Mouse (Mus musculus) neural tube, embryonic 11.5 days (tissue): ENCODE measurements around the gene Lrrc75b. TPM values are rescaled to one million over a fixed set of nuclear protein-coding genes. Genes with fewer than 3 reads are reported as not detected.
"Not testable (repeated sequence)": the region's sequence is repeated elsewhere in the genome, so short reads cannot be mapped to it uniquely, and the experiment has no call there.

Experiments
- ATAC-seq: fragments of 200-750 bp; cut with Nextera tagmentation; 2 replicates; pipeline ENCODE4 v1.8.0; 2017; ENCODE audit warnings: moderate number of reproducible peaks, mild to moderate bottlenecking, moderate TSS enrichment, moderate library complexity; ENCODE audit not compliant: insufficient read depth, low FRiP score, low TSS enrichment
- DNase-seq: peaks from one replicate; pipeline ENCODE4 v3.0.0-alpha.2; 2015; ENCODE audit warnings: low spot score
- H3K27ac ChIP-seq: fragments of 300-500 bp; sonication (generic); 2 replicates; pipeline ENCODE4 v1.5.1; 2014; ENCODE audit warnings: low read depth, mild to moderate bottlenecking, low read length
- H3K27me3 ChIP-seq: fragments of 300-500 bp; sonication (generic); 2 replicates; pipeline ENCODE4 v1.6.1; 2014; ENCODE audit warnings: mild to moderate bottlenecking, low read length, mixed read lengths; ENCODE audit not compliant: control insufficient read depth, insufficient read depth
- H3K36me3 ChIP-seq: fragments of 300-500 bp; sonication (generic); 2 replicates; pipeline ENCODE4 v1.6.1; 2014; ENCODE audit warnings: mild to moderate bottlenecking, low read length, moderate library complexity, mixed read lengths; ENCODE audit not compliant: control insufficient read depth, insufficient read depth
- H3K4me1 ChIP-seq: fragments of 300-500 bp; sonication (generic); 2 replicates; pipeline ENCODE4 v1.6.1; 2014; ENCODE audit warnings: low read length, mixed read lengths; ENCODE audit not compliant: control insufficient read depth, insufficient read depth
- H3K4me2 ChIP-seq: fragments of 300-500 bp; sonication (generic); 2 replicates; pipeline ENCODE4 v1.6.1; 2014; ENCODE audit warnings: low read depth, mild to moderate bottlenecking, moderate library complexity
- H3K4me3 ChIP-seq: fragments of 300-500 bp; sonication (generic); 2 replicates; pipeline ENCODE4 v1.5.1; 2014; ENCODE audit warnings: low read depth, low read length
- H3K9ac ChIP-seq: fragments of 300-500 bp; sonication (generic); 2 replicates; pipeline ENCODE4 v1.6.1; 2014; ENCODE audit warnings: mild to moderate bottlenecking, low read length
- H3K9me3 ChIP-seq: fragments of 300-500 bp; sonication (generic); 2 replicates; pipeline ENCODE4 v1.6.1; 2016; ENCODE audit warnings: low read length; ENCODE audit not compliant: control insufficient read depth
- WGBS: fragments of 180-500 bp; shearing (Covaris S2); extraction: QIAGEN DNeasy Blood & Tissue Kit; methylation state at CpG from one replicate; pipeline ENCODE4 v1.1.7; 2014; 5-methylcytosine and 5-hydroxymethylcytosine counted together
- polyA plus RNA-seq: library from polyadenylated mRNA; unstranded; fragments of >200 nt; fragmentation: Nextera tagmentation; extraction: Ambion mirVana; gene quantifications from 2 replicates; pipeline ENCODE4 v1.2.1, GENCODE M21; 2014

Gene Lrrc75b
- polyA plus RNA-seq, 1 experiment from 2014 or later: 6.6 TPM

- WGBS: 50% methylated on average over 9 of the region's 9 CpGs
- Histone ChIP-seq H3K4me3 (no peak overlapping the region), H3K9ac (no peak overlapping the region), H3K27ac (no peak overlapping the region), H3K27me3 (no peaks in the 10 kb centered on the region), H3K36me3 (no peaks in the 10 kb centered on the region), H3K4me2 (no peak overlapping the region), H3K9me3 (no peaks in the 10 kb centered on the region), H3K4me1 (no peaks in the 10 kb centered on the region; the same call in 1 of the 2 replicates)
- DNase-seq: no peak
- no peak for ATAC-seq
Measured at GRCm38 (mm10) chr10:75571937-75572336, 11.8 kb upstream of the Lrrc75b start.

DNA sequence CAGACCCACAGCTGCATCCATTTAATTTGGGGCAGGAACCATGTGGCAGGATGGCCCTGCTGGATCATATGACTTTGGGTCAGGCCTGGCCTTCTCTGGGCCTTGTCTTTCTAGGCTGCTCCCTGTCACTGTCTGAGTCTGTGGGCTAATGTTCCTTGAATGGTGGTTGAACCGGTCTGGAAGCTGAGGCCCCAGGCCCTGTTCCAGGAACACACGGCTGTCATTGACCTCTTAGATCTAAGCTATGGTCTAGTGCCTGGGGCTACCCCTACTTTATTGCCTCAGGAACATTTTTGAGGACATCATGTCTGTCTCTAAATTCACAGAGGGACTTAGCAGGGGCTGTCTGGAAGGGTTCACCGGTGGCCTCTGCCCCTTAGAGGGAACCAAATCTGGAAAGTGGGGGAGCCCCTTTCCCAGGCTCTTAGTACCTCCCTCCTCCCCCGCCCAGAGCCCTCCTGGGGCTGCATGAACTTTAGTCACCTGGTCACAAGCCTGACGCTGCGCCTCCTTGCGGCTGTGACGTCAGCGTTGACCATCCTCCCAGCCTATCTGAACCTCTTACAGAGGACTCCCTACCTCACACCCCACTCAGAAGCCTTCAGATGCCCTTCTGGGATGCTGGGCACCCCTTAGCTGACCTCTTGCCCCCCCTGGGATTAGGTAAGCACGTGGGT, 11.0 kb upstream of the Lrrc75b start:
- Histone ChIP-seq H3K36me3 (no peaks in the 10 kb centered on the region), H3K4me1 (no peaks in the 10 kb centered on the region; the same call in 1 of the 2 replicates), H3K9ac (no peak overlapping the region), H3K9me3 (no peaks in the 10 kb centered on the region), H3K27me3 (no peaks in the 10 kb centered on the region), H3K4me3 (no peak overlapping the region), H3K27ac (no peak overlapping the region), H3K4me2 (no peak overlapping the region)
- WGBS: 25% methylated on average over 10 of the region's 10 CpGs
- no peak for DNase-seq
- no peak for ATAC-seq

GRCm38 (mm10) chr10:75568851-75569250, 8.7 kb upstream of the Lrrc75b start:
- 10% methylated on average over 4 of the region's 4 CpGs for WGBS

DNA sequence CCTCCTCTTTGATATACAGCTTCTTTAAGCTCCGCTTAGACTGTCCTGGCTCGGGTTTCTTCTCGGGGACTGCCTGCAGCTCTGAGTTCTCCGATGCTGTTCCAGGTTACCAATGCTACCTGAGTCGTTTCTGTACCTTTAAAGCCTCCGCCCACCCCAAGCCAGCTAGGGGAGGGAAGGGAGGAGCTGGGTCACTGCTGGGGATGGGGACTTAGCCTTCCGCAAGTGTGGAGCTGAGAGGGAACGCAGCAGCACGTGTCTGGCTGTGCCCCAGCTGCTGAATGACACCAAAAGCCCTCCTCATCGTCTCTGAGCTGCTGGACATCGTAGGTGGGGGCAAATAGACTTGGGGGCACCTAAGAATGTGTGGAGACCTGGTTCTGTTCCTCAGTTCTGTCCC, 8.3 kb upstream of the Lrrc75b start:
- Histone ChIP-seq H3K4me1 (no peaks in the 10 kb centered on the region; the same call in 1 of the 2 replicates), H3K4me2 (no peak overlapping the region), H3K4me3 (no peak overlapping the region), H3K27me3 (no peaks in the 10 kb centered on the region), H3K36me3 (no peaks in the 10 kb centered on the region), H3K27ac (no peak overlapping the region), H3K9ac (no peak overlapping the region), H3K9me3 (no peaks in the 10 kb centered on the region)
- DNase-seq: no peak
- no peak for ATAC-seq
- 6% methylated on average over 11 of the region's 11 CpGs for WGBS

More at GRCm38 (mm10) chr10:75568851-75569250, 8.7 kb upstream of the Lrrc75b start:
- no peak overlapping the region for H3K27ac ChIP-seq
- H3K4me3 ChIP-seq: no peak overlapping the region
- no peaks in the 10 kb centered on the region for H3K36me3 ChIP-seq
- no peak overlapping the region for H3K4me2 ChIP-seq
- H3K9me3 ChIP-seq: no peaks in the 10 kb centered on the region
- H3K27me3 ChIP-seq: no peaks in the 10 kb centered on the region
- ATAC-seq: no peak
- H3K4me1 ChIP-seq: no peaks in the 10 kb centered on the region; the same call in 1 of the 2 replicates
- DNase-seq: no peak
- no peak overlapping the region for H3K9ac ChIP-seq

DNA sequence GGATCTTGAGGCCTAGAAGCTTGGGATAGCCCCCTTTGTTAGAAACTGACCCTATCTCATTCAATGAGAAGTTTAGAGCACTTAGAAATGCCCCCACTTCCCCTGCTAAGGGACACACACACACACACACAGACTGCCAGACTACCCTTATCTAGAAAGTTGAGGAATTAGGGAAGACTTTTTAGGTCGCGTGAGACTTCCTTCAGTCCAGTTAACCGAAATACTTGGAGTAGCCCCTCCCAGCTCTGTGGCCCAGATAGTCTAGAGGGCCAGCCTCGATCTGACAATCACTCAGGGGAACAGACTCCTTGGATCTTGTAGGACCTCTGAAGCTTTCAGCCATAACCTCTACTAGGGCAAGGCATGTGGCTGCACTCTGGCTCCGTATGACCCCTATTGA, 7.9 kb upstream of the Lrrc75b start:
- H3K27ac ChIP-seq: no peak overlapping the region
- ATAC-seq (no peak), DNase-seq (no peak)
- H3K4me2 ChIP-seq: no peak overlapping the region
- WGBS: 44% methylated on average over 5 of the region's 5 CpGs
- no peaks in the 10 kb centered on the region for H3K9me3 ChIP-seq
- no peak overlapping the region for H3K4me3 ChIP-seq
- H3K36me3 ChIP-seq: no peaks in the 10 kb centered on the region
- no peaks in the 10 kb centered on the region; the same call in 1 of the 2 replicates for H3K4me1 ChIP-seq
- H3K9ac ChIP-seq: no peak overlapping the region
- H3K27me3 ChIP-seq: no peaks in the 10 kb centered on the region

- H3K4me1 ChIP-seq, ATAC-seq: not testable (repeated sequence)
Measured at GRCm38 (mm10) chr10:75566765-75567164, 6.6 kb upstream of the Lrrc75b start.

DNA sequence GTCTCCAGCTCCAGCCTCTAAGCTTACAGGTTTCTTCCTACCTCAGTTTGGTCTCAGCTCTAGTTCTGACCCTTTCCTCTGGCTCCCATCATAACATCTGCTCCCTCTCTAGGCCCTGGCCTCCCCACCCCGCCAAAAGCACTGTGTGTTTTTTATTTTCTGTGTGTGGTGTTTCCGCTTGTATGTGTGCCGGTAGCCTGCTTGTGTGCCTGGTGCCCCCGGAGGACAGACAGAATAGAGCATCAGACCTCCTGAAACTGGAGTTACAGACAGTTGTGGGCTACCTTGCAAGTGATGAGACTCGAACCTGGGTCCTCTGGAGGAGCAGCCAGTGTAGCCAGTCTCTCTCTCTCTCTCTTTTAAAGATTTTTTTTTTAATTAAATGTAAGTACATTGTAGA, 6.2 kb upstream of the Lrrc75b start:
- H3K27me3 ChIP-seq: peaks cover 4% of the 10 kb centered on the region; the same call in 1 of the 2 replicates
- H3K36me3 ChIP-seq: no peaks in the 10 kb centered on the region
- no peak overlapping the region for H3K4me2 ChIP-seq
- H3K9me3 ChIP-seq: no peaks in the 10 kb centered on the region
- H3K9ac ChIP-seq: no peak overlapping the region
- H3K4me1 ChIP-seq: no peaks in the 10 kb centered on the region
- ATAC-seq (no peak), DNase-seq (no peak)
- 81% methylated on average over 5 of the region's 5 CpGs for WGBS
- no peak overlapping the region for H3K4me3 ChIP-seq
- H3K27ac ChIP-seq: no peak overlapping the region

More at GRCm38 (mm10) chr10:75566765-75567164, 6.6 kb upstream of the Lrrc75b start:
- H3K36me3 ChIP-seq, H3K9ac ChIP-seq, H3K4me3 ChIP-seq, H3K27me3 ChIP-seq, H3K27ac ChIP-seq, DNase-seq, H3K9me3 ChIP-seq, H3K4me2 ChIP-seq: not testable (repeated sequence)
- WGBS: 86% methylated on average over 2 of the region's 2 CpGs

- 72% methylated on average over 7 of the region's 7 CpGs for WGBS
- no peaks in the 10 kb centered on the region for H3K9me3 ChIP-seq
- H3K9ac ChIP-seq: no peak overlapping the region
- ATAC-seq: no peak
- H3K27ac ChIP-seq: no peak overlapping the region
- no peak overlapping the region for H3K4me3 ChIP-seq
- H3K27me3 ChIP-seq: peaks cover 7% of the 10 kb centered on the region; the same call in 1 of the 2 replicates
- no peaks in the 10 kb centered on the region for H3K36me3 ChIP-seq
- no peak for DNase-seq
- no peak overlapping the region for H3K4me2 ChIP-seq
- no peaks in the 10 kb centered on the region for H3K4me1 ChIP-seq
Measured at GRCm38 (mm10) chr10:75565906-75566305, 5.8 kb upstream of the Lrrc75b start.

DNA sequence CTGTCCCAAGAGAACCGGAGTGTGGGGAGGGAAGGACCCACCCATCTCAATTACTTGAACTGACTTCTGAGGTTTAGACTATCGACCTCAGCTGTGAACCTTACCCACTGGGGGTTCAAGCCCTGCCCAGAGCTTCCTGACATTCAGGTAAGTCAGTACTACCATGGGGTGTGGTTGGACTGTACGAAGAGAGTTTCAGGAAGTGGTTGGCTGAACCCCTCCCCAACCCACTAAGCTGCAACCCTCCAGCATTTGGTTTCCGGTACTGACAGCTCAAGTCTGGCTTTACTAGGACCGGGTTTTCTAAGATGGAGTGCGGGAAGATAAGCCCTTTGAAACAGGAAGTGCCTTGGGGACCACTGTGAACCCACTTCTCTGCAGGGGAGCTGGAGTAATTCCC, 5.3 kb upstream of the Lrrc75b start:
- H3K9ac ChIP-seq: no peak overlapping the region
- H3K27me3 ChIP-seq: peaks cover 10% of the 10 kb centered on the region
- no peak overlapping the region for H3K4me3 ChIP-seq
- no peak overlapping the region for H3K27ac ChIP-seq
- DNase-seq: no peak
- H3K4me1 ChIP-seq: no peaks in the 10 kb centered on the region
- H3K4me2 ChIP-seq: no peak overlapping the region
- no peaks in the 10 kb centered on the region for H3K9me3 ChIP-seq
- no peaks in the 10 kb centered on the region for H3K36me3 ChIP-seq
- WGBS: 64% methylated on average over 6 of the region's 6 CpGs
- ATAC-seq: no peak
